Mouse (Mus musculus) MEL (cell line): ENCODE results near the gene Snx10. TPM values are rescaled to one million over a fixed set of nuclear protein-coding genes. Genes with fewer than 3 reads are reported as not detected.

Experiments used
- DNase-seq: peaks from one replicate; pipeline ENCODE4 v3.0.0; 2011; ENCODE audit warnings: low read depth, low spot score
- H3K27ac ChIP-seq: 2 replicates; pipeline ENCODE4 v1.5.1; 2012; ENCODE audit warnings: low read depth, mild to moderate bottlenecking, control low read depth, low read length, moderate library complexity; ENCODE audit not compliant: control insufficient read depth
- H3K27me3 ChIP-seq, 2 experiments: fragments of 150-350 bp in 1 of 2; sonication (generic) in 1 of 2; 2 replicates each; pipeline ENCODE4 v1.6.1; 2012; ENCODE audit warnings: low read length in 2 of 2, mild to moderate bottlenecking in 2 of 2, improper control_type of control experiment in 1 of 2, moderate library complexity in 1 of 2; ENCODE audit not compliant: insufficient read depth in 2 of 2, control insufficient read depth in 1 of 2
- H3K36me3 ChIP-seq, 2 experiments: 2 replicates each; pipeline ENCODE4 v1.6.1; 2012 to 2014; ENCODE audit warnings: low read length in 2 of 2, improper control_type of control experiment in 1 of 2, inconsistent platforms in 1 of 2, mild to moderate bottlenecking in 1 of 2; ENCODE audit not compliant: insufficient read depth in 2 of 2, control insufficient read depth in 1 of 2
- H3K4me1 ChIP-seq, 2 experiments: fragments of 150-350 bp in 1 of 2; sonication (generic) in 1 of 2; 2 replicates each; pipeline ENCODE4 v1.6.1; 2012; ENCODE audit warnings: low read length in 2 of 2, improper control_type of control experiment in 1 of 2, mild to moderate bottlenecking in 1 of 2; ENCODE audit not compliant: insufficient read depth in 2 of 2, control insufficient read depth in 1 of 2
- H3K4me3 ChIP-seq, 2 experiments: fragments of 150-350 bp in 1 of 2; sonication (generic) in 1 of 2; 2 replicates each; pipeline ENCODE4 v1.5.1; 2012; ENCODE audit warnings: low read depth in 2 of 2, low read length in 2 of 2, mild to moderate bottlenecking in 2 of 2, moderate library complexity in 2 of 2, control low read depth in 1 of 2, improper control_type of control experiment in 1 of 2; ENCODE audit not compliant: control insufficient read depth in 1 of 2, insufficient read depth in 1 of 2
- H3K79me2 ChIP-seq: 2 replicates; pipeline ENCODE4 v1.6.1; 2012; ENCODE audit warnings: mild to moderate bottlenecking, low read length, moderate library complexity; ENCODE audit not compliant: control insufficient read depth, poor library complexity, insufficient read depth
- H3K9ac ChIP-seq: 2 replicates; pipeline ENCODE4 v1.6.1; 2012; ENCODE audit warnings: low read depth, mild to moderate bottlenecking, control low read depth, low read length, moderate library complexity; ENCODE audit not compliant: control insufficient read depth, poor library complexity, severe bottlenecking
- H3K9me3 ChIP-seq: fragments of 150-350 bp; sonication (generic); replicated peaks from 2 replicates; pipeline ENCODE4 v1.6.1; 2012; ENCODE audit warnings: mild to moderate bottlenecking, low read length, improper control_type of control experiment, moderate library complexity; ENCODE audit not compliant: insufficient read depth
- CHD1 ChIP-seq: IDR thresholded peaks from 2 replicates; pipeline ENCODE4 v1.6.1; 2012; ENCODE audit warnings: low read depth, mild to moderate bottlenecking, inconsistent platforms, low read length, improper control_type of control experiment
- CHD2 ChIP-seq: IDR thresholded peaks from 2 replicates; pipeline ENCODE4 v1.6.1; 2011; ENCODE audit warnings: low read length, improper control_type of control experiment
- ELF1 ChIP-seq: IDR thresholded peaks from 2 replicates; pipeline ENCODE4 v1.6.1; 2014; ENCODE audit warnings: low read depth, mild to moderate bottlenecking, inconsistent platforms, low read length, improper control_type of control experiment, moderate library complexity
- EP300 ChIP-seq, 2 experiments: IDR thresholded peaks; 2 replicates each; pipeline ENCODE4 v1.6.1; 2011; ENCODE audit warnings: improper control_type of control experiment in 2 of 2, low read length in 2 of 2, low read depth in 1 of 2, mild to moderate bottlenecking in 1 of 2
- ETS1 ChIP-seq: IDR thresholded peaks from 2 replicates; pipeline ENCODE4 v1.6.1; 2012; ENCODE audit warnings: low read depth, mild to moderate bottlenecking, inconsistent platforms, low read length, improper control_type of control experiment, moderate library complexity
- GABPA ChIP-seq: IDR thresholded peaks from 2 replicates; pipeline ENCODE4 v1.6.1; 2012; ENCODE audit warnings: low read depth, mild to moderate bottlenecking, inconsistent platforms, low read length, improper control_type of control experiment, moderate library complexity
- GATA1 ChIP-seq: IDR thresholded peaks from 2 replicates; pipeline ENCODE4 v1.6.1; 2011; ENCODE audit warnings: low read depth, low read length, improper control_type of control experiment
- HCFC1 ChIP-seq: IDR thresholded peaks from 2 replicates; pipeline ENCODE4 v1.6.1; 2012; ENCODE audit warnings: low read depth, mild to moderate bottlenecking, inconsistent platforms, low read length, improper control_type of control experiment, moderate library complexity
- MAFK ChIP-seq: IDR thresholded peaks from 2 replicates; pipeline ENCODE4 v1.6.1; 2011; ENCODE audit warnings: low read depth, mild to moderate bottlenecking, low read length, improper control_type of control experiment, borderline replicate concordance
- MXI1 ChIP-seq: IDR thresholded peaks from 2 replicates; pipeline ENCODE4 v1.6.1; 2011; ENCODE audit warnings: mild to moderate bottlenecking, low read depth, low read length, improper control_type of control experiment
- MYC ChIP-seq: IDR thresholded peaks from 2 replicates; pipeline ENCODE4 v1.6.1; 2011; ENCODE audit warnings: low read depth, mild to moderate bottlenecking, low read length, improper control_type of control experiment, moderate library complexity
- NELFE ChIP-seq: IDR thresholded peaks from 2 replicates; pipeline ENCODE4 v1.6.1; 2011; ENCODE audit warnings: low read depth, low read length, improper control_type of control experiment
- POLR2A ChIP-seq, 2 experiments: IDR thresholded peaks; 2 replicates each; pipeline ENCODE4 v1.6.1; 2011 to 2012; ENCODE audit warnings: low read length in 2 of 2, mild to moderate bottlenecking in 2 of 2, control low read depth in 1 of 2, improper control_type of control experiment in 1 of 2, low read depth in 1 of 2, moderate library complexity in 1 of 2; ENCODE audit not compliant: control insufficient read depth in 1 of 2, insufficient read depth in 1 of 2, poor library complexity in 1 of 2
- POLR2AphosphoS2 ChIP-seq: IDR thresholded peaks from 2 replicates; pipeline ENCODE4 v1.6.1; 2011; ENCODE audit warnings: low read length, improper control_type of control experiment
- RAD21 ChIP-seq: IDR thresholded peaks from 2 replicates; pipeline ENCODE4 v1.6.1; 2011; ENCODE audit warnings: mild to moderate bottlenecking, low read depth, low read length, improper control_type of control experiment
- RCOR1 ChIP-seq: IDR thresholded peaks from 2 replicates; pipeline ENCODE4 v1.6.1; 2012; ENCODE audit warnings: low read depth, mild to moderate bottlenecking, inconsistent platforms, low read length, improper control_type of control experiment
- SIN3A ChIP-seq: IDR thresholded peaks from 2 replicates; pipeline ENCODE4 v1.6.1; 2012; ENCODE audit warnings: low read length, improper control_type of control experiment, inconsistent platforms
- SMC3 ChIP-seq: IDR thresholded peaks from 2 replicates; pipeline ENCODE4 v1.6.1; 2011; ENCODE audit warnings: low read depth, low read length, improper control_type of control experiment
- TBP ChIP-seq: IDR thresholded peaks from 2 replicates; pipeline ENCODE4 v1.8.0; 2011; ENCODE audit warnings: low read depth, low read length, improper control_type of control experiment
- TCF12 ChIP-seq: IDR thresholded peaks from 2 replicates; pipeline ENCODE4 v1.6.1; 2014; ENCODE audit warnings: low read depth, mild to moderate bottlenecking, inconsistent platforms, low read length, improper control_type of control experiment, moderate library complexity
- UBTF ChIP-seq: IDR thresholded peaks from 2 replicates; pipeline ENCODE4 v1.6.1; 2012; ENCODE audit warnings: low read depth, mild to moderate bottlenecking, inconsistent platforms, low read length, improper control_type of control experiment, moderate library complexity, borderline replicate concordance; ENCODE audit not compliant: insufficient read depth
- ZKSCAN1 ChIP-seq: IDR thresholded peaks from 2 replicates; pipeline ENCODE4 v1.6.1; 2012; ENCODE audit warnings: low read depth, mild to moderate bottlenecking, inconsistent platforms, low read length, improper control_type of control experiment, moderate library complexity
- ZMIZ1 ChIP-seq: IDR thresholded peaks from 2 replicates; pipeline ENCODE4 v1.6.1; 2012; ENCODE audit warnings: low read depth, mild to moderate bottlenecking, inconsistent platforms, low read length, improper control_type of control experiment, moderate library complexity
- ZNF384 ChIP-seq: IDR thresholded peaks from 2 replicates; pipeline ENCODE4 v1.6.1; 2012; ENCODE audit warnings: low read depth, mild to moderate bottlenecking, inconsistent platforms, low read length, improper control_type of control experiment
- polyA plus RNA-seq, 2 experiments: library from polyadenylated mRNA; stranded (reverse) in 1 of 2; unstranded in 1 of 2; fragments of >175 nt in 1 of 2; fragments of >200 nt in 1 of 2; gene quantifications; 2 replicates each; pipeline versions ENCODE4 v1.2.1 to v1.2.4; 2012; ENCODE audit warnings: low replicate concordance in 2 of 2, low read depth in 1 of 2; ENCODE audit not compliant: insufficient read length in 2 of 2, insufficient read depth in 1 of 2, missing spikeins in 1 of 2
- total RNA-seq: library from RNA; depleted of rRNA; stranded (reverse); fragments of 300-350 nt; gene quantifications from 2 replicates; pipeline ENCODE4 v1.2.3, GENCODE M21; 2012

Gene Snx10
- total and polyA plus RNA-seq, 3 experiments, result 3.9 to 7.0 TPM; not detected in 1

DNA sequence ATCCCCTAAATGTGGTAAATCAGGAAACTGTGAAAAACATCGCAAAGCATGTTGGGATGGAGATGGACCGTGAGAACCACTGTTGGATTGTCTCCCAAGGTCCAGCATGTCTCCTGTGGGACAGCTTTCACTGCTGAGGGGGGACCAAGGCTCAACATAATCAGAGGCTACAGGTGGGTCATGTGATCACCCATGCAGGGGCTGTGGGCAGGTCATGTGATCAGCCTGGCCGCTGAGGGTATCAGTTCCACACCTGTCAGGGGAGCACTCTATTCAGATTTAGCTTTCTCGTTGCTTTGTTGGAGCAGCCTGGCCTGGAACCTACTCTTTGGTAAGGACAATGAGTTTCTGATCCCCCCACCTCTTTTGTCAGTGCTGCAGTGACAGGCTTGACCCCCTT, 18.4 kb downstream of the Snx10 start:
- DNase-seq, result no peak
- no peak for TF ChIP-seq CHD1
- no peak for TF ChIP-seq ZKSCAN1
- TF ChIP-seq RCOR1, result no peak
- no peak for TF ChIP-seq SMC3
- no peak for TF ChIP-seq GATA1
- TF ChIP-seq RAD21, result no peak
- no peak for TF ChIP-seq HCFC1
- no peak for TF ChIP-seq SIN3A
- TF ChIP-seq ZNF384, result no peak
- no peak for TF ChIP-seq MYC
- Histone ChIP-seq H3K36me3 (peaks cover 0 to 8% of the 10 kb centered on the region in 2 experiments; a peak in 2 of 4 replicates), H3K9ac (no peak overlapping the region), H3K9me3 (no peaks in the 10 kb centered on the region), H3K4me1 (peaks cover 0 to 16% of the 10 kb centered on the region in 2 experiments; a peak in 1 of 4 replicates), H3K79me2 (no peaks in the 10 kb centered on the region), H3K27ac (no peak overlapping the region), H3K4me3 (no peak overlapping the region), H3K27me3 (no peaks in the 10 kb centered on the region)

GRCm38 (mm10) chr6:51543639-51544117, 20.0 kb downstream of the Snx10 start:
- Histone ChIP-seq H3K4me1 (peaks cover 0 to 16% of the 10 kb centered on the region in 2 experiments; a peak in 1 of 4 replicates), H3K9me3 (no peaks in the 10 kb centered on the region), H3K9ac (peak overlapping the region; percentile 47; the same call in 1 of the 2 replicates), H3K27me3 (no peaks in the 10 kb centered on the region), H3K36me3 (peaks cover 0 to 8% of the 10 kb centered on the region in 2 experiments; a peak in 2 of 4 replicates), H3K79me2 (no peaks in the 10 kb centered on the region), H3K4me3 (no peak overlapping the region), H3K27ac (0 out of 2 replicates have a peak overlapping the region, but pooled peaks have one; percentile 55)
- TF ChIP-seq POLR2A (IDR thresholded peaks at IDR 0.05; ENCODE audit: control insufficient read depth in 1 of 2, insufficient read depth in 1 of 2, low read depth in 1 of 2, low read length in 2 of 2, poor library complexity in 1 of 2) (peak in 1 of 2 experiments; percentile 51; a peak in 2 of 4 replicates), RCOR1 (no peak)
- peak; percentile 73 for DNase-seq

GRCm38 (mm10) chr6:51544118-51544681, 20.5 kb downstream of the Snx10 start:
- Histone ChIP-seq H3K27me3 (no peaks in the 10 kb centered on the region), H3K27ac (peak overlapping the region; percentile 55), H3K36me3 (peaks cover 0 to 8% of the 10 kb centered on the region in 2 experiments; a peak in 2 of 4 replicates), H3K4me3 (peak overlapping the region; percentile 44 to 62), H3K9me3 (no peaks in the 10 kb centered on the region), H3K9ac (peak overlapping the region; percentile 47), H3K4me1 (peaks cover 0 to 16% of the 10 kb centered on the region in 2 experiments; a peak in 1 of 4 replicates), H3K79me2 (no peaks in the 10 kb centered on the region)
- peak; percentile 89 for DNase-seq
- TF ChIP-seq UBTF, result no peak
- 0 out of 2 replicates have a peak, but pooled peaks have one; percentile 37 for TF ChIP-seq MAFK
- TF ChIP-seq TCF12, result peak; percentile 49; the same call in 1 of the 2 replicates
- peak in 1 of 2 experiments; percentile 76; a peak in 2 of 4 replicates for TF ChIP-seq POLR2A (IDR thresholded peaks at IDR 0.05; ENCODE audit: control insufficient read depth in 1 of 2, insufficient read depth in 1 of 2, low read depth in 1 of 2, low read length in 2 of 2, poor library complexity in 1 of 2)
- peak; percentile 63; the same call in 1 of the 2 replicates for TF ChIP-seq MXI1
- peak; percentile 73 for TF ChIP-seq ETS1
- peak; percentile 98 for TF ChIP-seq TBP
- TF ChIP-seq ELF1, result peak; percentile 57; the same call in 1 of the 2 replicates
- TF ChIP-seq ZNF384, result peak; percentile 99
- no peak for TF ChIP-seq MYC
- TF ChIP-seq HCFC1, result peak; percentile 42; the same call in 1 of the 2 replicates
- TF ChIP-seq SIN3A, result peak; percentile 72
- TF ChIP-seq ZMIZ1, result peak; percentile 99
- peak; percentile 56 to 67 for TF ChIP-seq EP300 (IDR thresholded peaks at IDR 0.05; ENCODE audit: low read depth in 1 of 2, low read length in 2 of 2)
- TF ChIP-seq CHD2, result no peak
- no peak for TF ChIP-seq SMC3
- peak; percentile 61 for TF ChIP-seq NELFE
- peak; percentile 84 for TF ChIP-seq POLR2AphosphoS2
- peak; percentile 64; the same call in 1 of the 2 replicates for TF ChIP-seq GABPA
